Mouse (Mus musculus): ENCODE measurements around the gene Ksr1.

The Ksr1 gene

GRCm38 (mm10) chr11:79145283-79146265, 633 bp downstream of the Ksr1 start:
- peak; percentile 57 for DNase-seq (ENCODE audit: low spot score)

GRCm38 (mm10) chr11:79144741-79145140, 1.5 kb downstream of the Ksr1 start:
- no peak for DNase-seq (ENCODE audit: low spot score)

GRCm38 (mm10) chr11:79144043-79144591, 2.1 kb downstream of the Ksr1 start:
- no peak for DNase-seq (ENCODE audit: low spot score)

- no peak for DNase-seq (ENCODE audit: low spot score)
These were observed 2.9 kb downstream of the Ksr1 start for GRCm38 (mm10) chr11:79143322-79143721.

GRCm38 (mm10) chr11:79142381-79142780, 3.8 kb downstream of the Ksr1 start:
- no peak for DNase-seq (ENCODE audit: low spot score)

- peak; percentile 38 for DNase-seq (ENCODE audit: low spot score)
These were observed 4.7 kb downstream of the Ksr1 start for GRCm38 (mm10) chr11:79141235-79142109.

DNA sequence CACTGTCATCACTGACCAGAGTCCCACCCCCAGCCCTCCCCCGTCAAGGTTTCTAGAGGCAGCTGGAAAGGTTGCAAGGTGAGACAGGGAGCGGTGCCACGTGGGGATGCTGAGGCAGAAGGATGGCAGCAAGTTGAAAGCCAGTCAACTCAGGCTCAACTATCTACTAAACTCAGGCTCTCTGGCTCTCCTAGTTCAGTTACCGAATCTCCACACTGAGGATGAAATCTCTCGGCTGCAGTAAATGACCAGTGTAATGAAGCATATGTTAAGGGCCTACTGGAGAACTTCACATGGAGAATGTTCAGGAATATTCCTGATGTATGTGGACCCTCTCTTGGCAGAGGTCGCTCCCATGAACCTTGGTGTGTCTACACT, 5.7 kb downstream of the Ksr1 start:
- DNase-seq (ENCODE audit: low spot score), result no peak

DNA sequence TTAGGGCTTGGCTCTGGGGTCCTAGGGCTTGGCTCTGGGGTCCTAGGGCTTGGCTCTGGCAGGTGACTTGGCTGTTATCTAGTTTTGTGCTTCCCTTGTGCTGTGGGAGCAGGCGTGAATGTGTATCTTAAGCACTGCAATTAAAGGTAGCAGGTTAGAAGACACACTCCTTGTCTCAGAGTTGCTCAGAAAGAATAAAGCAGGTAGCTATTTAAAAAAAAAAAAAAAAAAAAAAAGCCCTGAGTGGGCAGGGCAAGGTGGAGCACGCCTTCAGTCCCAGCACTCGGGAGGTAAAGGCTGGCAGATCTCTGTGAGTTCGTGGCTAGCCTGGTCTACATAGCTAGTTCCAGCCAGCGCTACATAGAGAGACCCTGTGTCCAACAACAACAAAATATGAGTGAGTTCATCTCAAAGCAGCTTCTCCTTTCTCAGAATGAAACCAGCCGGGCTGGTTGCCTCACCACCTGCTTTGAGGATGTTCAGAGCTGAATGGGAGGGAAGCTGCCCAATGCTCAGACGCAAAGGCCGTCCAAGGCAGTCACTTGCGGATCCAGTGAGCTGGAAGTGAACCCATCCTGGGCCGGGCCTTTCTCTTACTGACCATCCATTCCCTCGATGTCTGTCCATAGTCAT, 6.2 kb downstream of the Ksr1 start:
- no peak for DNase-seq (ENCODE audit: low spot score)

DNA sequence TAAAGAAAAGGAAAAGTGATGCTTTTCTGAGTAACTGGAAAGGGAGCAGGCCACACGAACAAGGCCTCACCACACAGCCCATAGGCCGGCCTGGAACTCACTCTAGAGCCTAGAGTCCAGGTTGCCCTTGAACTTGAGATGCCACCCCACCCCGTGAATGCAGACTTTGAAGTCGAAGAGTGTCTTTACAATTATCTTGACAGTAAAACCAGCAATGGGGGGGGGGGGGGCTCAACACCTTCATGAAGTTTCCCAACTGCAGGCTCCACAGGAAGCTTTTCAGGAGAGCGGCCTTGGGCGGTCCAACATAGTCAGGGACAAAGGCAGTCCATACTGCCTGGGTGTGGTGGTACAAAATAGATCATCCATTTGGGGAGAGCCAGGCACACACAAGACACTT, 7.6 kb downstream of the Ksr1 start:
- DNase-seq (ENCODE audit: low spot score), result no peak

GRCm38 (mm10) chr11:79137245-79137644, 9.0 kb downstream of the Ksr1 start:
- no peak for DNase-seq (ENCODE audit: low spot score)

- DNase-seq (ENCODE audit: low spot score), result no peak
These were observed 10.4 kb downstream of the Ksr1 start for GRCm38 (mm10) chr11:79135685-79136360.

- no peak for DNase-seq (ENCODE audit: low spot score)
These were observed 11.1 kb downstream of the Ksr1 start for GRCm38 (mm10) chr11:79135105-79135503.

GRCm38 (mm10) chr11:79134416-79135104, 11.6 kb downstream of the Ksr1 start:
- DNase-seq (ENCODE audit: low spot score), result no peak

DNA sequence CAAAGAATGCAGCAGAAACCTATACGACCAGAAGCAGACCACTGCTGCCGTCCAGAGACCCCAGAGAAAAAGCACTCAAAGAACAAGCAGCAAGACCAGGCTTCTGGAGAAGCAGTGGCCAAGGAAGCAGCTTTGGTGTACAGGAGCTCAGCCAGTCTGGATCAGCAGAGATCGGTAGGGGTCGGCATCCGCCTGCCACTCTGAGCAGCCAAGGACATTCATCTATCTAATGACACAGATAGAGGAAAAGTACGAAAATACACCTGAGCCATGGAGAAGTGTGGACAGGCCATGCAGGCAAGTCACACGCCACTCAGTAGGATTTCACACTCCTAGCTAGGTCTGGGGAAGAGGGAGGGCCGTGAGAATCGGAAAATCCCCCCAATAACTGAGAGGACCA, 12.2 kb downstream of the Ksr1 start:
- no peak for DNase-seq (ENCODE audit: low spot score)

GRCm38 (mm10) chr11:79133051-79133450, 13.2 kb downstream of the Ksr1 start:
- no peak for DNase-seq (ENCODE audit: low spot score)

DNA sequence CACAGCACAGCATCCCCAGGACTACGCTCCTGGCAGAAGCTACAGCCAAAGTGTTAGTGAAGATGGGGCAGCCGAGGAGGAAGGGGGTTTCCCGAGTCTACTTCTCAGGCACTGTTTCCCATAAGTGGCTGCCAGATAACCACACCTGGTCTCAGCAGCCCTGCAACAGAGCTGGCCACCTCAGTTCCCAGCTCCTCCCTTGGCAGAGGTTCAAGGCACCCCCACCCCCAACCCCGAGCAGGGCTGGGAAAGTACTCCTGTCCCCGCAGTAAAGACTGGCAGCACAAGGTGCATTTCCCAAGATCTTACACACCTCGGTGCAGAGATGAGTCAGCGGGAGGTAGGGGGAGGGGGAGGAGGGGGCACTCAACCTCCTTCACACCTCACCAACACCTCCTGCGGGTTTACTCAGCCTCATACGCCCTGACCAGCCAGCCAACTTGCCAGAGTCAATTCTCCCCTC, 14.2 kb downstream of the Ksr1 start:
- no peak for DNase-seq (ENCODE audit: low spot score)

- no peak for DNase-seq (ENCODE audit: low spot score)
These were observed 16.5 kb downstream of the Ksr1 start for GRCm38 (mm10) chr11:79129388-79130356.

DNA sequence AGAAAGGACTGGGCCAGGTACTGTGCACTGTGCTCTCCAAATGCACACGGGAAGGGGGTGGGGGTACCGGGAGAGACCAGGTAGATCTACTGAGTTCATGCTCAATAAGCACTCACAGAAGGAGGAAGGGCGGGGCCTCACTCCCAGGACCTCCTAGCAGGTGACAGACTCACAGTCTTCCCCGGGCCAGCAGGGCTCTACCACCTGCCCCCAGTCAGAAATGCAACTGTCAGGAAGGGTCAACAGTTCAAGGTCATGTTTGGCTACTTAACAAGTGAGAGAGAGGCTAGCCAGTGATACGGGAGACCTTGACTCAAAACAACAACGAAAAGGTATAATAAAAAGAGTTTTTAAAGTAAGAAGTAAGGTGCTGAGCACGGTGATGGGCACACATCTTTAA, 18.0 kb downstream of the Ksr1 start:
- no peak for DNase-seq (ENCODE audit: low spot score)

DNA sequence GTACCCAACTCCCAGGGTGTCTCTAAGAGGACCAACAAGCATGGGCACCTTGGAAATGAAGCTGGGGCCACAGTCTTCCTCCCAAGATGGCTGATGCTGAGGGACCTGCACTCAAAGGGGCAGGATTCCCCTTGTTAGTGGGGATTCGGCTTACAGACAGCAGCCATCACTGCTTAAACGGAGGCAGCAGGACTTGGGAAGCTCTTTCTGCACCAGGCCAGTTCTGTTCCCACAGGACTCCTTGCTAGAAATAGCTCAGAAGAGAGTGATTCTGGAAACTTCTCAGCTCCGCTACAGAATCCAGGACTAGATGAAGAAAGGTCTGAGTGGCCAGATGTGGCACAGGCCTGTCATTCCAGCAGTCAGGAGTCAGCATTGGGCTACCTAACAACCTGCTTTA, 19.2 kb downstream of the Ksr1 start:
- no peak for DNase-seq (ENCODE audit: low spot score)

GRCm38 (mm10) chr11:79125775-79126174, 20.4 kb downstream of the Ksr1 start:
- no peak for DNase-seq (ENCODE audit: low spot score)
